Mouse (Mus musculus) heart, postnatal 0 days (tissue): Measurements from ENCODE around the gene Fbxo45.

Source experiments
- CTCF ChIP-seq: IDR thresholded peaks from 2 replicates; pipeline ENCODE4 v1.5.1; 2016; ENCODE audit warnings: antibody characterized with exemption, control low read depth, low read depth
- EP300 ChIP-seq: IDR thresholded peaks from 2 replicates; pipeline ENCODE4 v1.6.1; 2016; ENCODE audit warnings: antibody characterized with exemption, low read depth

DNA sequence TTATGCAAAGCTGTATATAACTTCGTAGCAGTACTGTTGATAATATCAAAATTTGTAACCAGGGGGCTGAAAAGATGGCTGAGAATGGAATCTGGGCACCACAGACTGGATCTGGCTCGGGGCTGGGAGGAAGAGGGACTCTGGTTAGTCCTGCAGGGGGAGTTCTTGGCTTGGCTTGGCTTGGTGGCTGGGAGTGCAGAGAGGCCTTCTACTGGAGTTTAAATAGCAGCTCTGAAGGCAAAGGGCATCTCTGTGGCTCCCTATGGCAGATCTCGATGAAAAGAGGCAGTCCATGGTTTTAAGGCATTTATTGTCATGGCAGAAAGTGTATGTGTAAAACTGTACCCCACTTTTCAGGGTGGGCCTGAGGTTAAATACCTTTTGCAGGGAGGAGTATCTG is 42.1 kb downstream of the Fbxo45 start:
- TF ChIP-seq CTCF (peak; percentile 65), EP300 (no peak)
